Mouse (Mus musculus): ENCODE data around the gene Gm9837.

GRCm38 (mm10) chr11:53495417-53495816 is 25.1 kb upstream of the Gm9837 start:
- TF ChIP-seq CTCF (IDR thresholded peaks at IDR 0.05): no peak
- no peak for TF ChIP-seq EP300 (IDR thresholded peaks at IDR 0.05)
